Mouse (Mus musculus) right cerebral cortex, postnatal 25 days (tissue): Measurements from ENCODE around the gene Ppm1l.

Source experiments
- DNase-seq: peaks from one replicate; pipeline ENCODE4 v3.0.0; 2022

Gene Ppm1l

GRCm38 (mm10) chr3:69446989-69447388 is 130.3 kb downstream of the Ppm1l start:
- no peak for DNase-seq

- no peak for DNase-seq
Measured at GRCm38 (mm10) chr3:69449041-69449440, 132.4 kb downstream of the Ppm1l start.

GRCm38 (mm10) chr3:69454330-69454729 is 137.7 kb downstream of the Ppm1l start:
- no peak for DNase-seq

- DNase-seq = no peak
Measured at GRCm38 (mm10) chr3:69456071-69456470, 139.4 kb downstream of the Ppm1l start.

- DNase-seq = no peak
Measured at GRCm38 (mm10) chr3:69458756-69459155, 142.1 kb downstream of the Ppm1l start.

- no peak for DNase-seq
Measured at GRCm38 (mm10) chr3:69461956-69462355, 145.3 kb downstream of the Ppm1l start.

- no peak for DNase-seq
Measured at GRCm38 (mm10) chr3:69465751-69466150, 149.1 kb downstream of the Ppm1l start.

- no peak for DNase-seq
Measured at GRCm38 (mm10) chr3:69468280-69469008, 151.8 kb downstream of the Ppm1l start.

GRCm38 (mm10) chr3:69469463-69470141 is 152.9 kb downstream of the Ppm1l start:
- no peak for DNase-seq

- DNase-seq = no peak
Measured at GRCm38 (mm10) chr3:69470142-69470796, 153.6 kb downstream of the Ppm1l start.

GRCm38 (mm10) chr3:69475850-69476450 is 159.3 kb downstream of the Ppm1l start:
- DNase-seq = no peak

- no peak for DNase-seq
Measured at GRCm38 (mm10) chr3:69479937-69480336, 163.3 kb downstream of the Ppm1l start.

- DNase-seq = peak; percentile 63
Measured at GRCm38 (mm10) chr3:69481835-69482234, 165.2 kb downstream of the Ppm1l start.

GRCm38 (mm10) chr3:69484006-69484574 is 167.4 kb downstream of the Ppm1l start:
- DNase-seq = no peak

- no peak for DNase-seq
Measured at GRCm38 (mm10) chr3:69484582-69484981, 167.9 kb downstream of the Ppm1l start.

- no peak for DNase-seq
Measured at GRCm38 (mm10) chr3:69485347-69485746, 168.7 kb downstream of the Ppm1l start.

GRCm38 (mm10) chr3:69485756-69486155 is 169.1 kb downstream of the Ppm1l start:
- DNase-seq = no peak

- DNase-seq = no peak
Measured at GRCm38 (mm10) chr3:69487471-69487870, 170.8 kb downstream of the Ppm1l start.

GRCm38 (mm10) chr3:69489669-69490068 is 173.0 kb downstream of the Ppm1l start:
- DNase-seq = no peak

GRCm38 (mm10) chr3:69490981-69491681 is 174.5 kb downstream of the Ppm1l start:
- no peak for DNase-seq

- DNase-seq = no peak
Measured at GRCm38 (mm10) chr3:69494233-69495010, 177.8 kb downstream of the Ppm1l start.

- no peak for DNase-seq
Measured at GRCm38 (mm10) chr3:69497178-69497577, 180.5 kb downstream of the Ppm1l start.
